Mouse (Mus musculus) limb, embryonic 11.5 days (tissue): Measurements from ENCODE around the gene Scap. TPM values are rescaled to one million over a fixed set of nuclear protein-coding genes. Genes with fewer than 3 reads are reported as not detected.
A peak's percentile ranks its signal among the peaks of the same experiment; 100 is the strongest.
"Not testable (repeated sequence)": the region's sequence is repeated elsewhere in the genome, so short reads cannot be mapped to it uniquely, and the experiment has no call there.

ENCODE experiments used
- ATAC-seq: fragments of 200-750 bp; cut with Nextera tagmentation; 2 replicates; pipeline ENCODE4 v1.8.0; 2017; ENCODE audit warnings: low read depth; ENCODE audit not compliant: insufficient number of reproducible peaks, low FRiP score, low TSS enrichment
- DNase-seq: peaks from one replicate; pipeline ENCODE4 v3.0.0-alpha.2; 2015; ENCODE audit warnings: low spot score
- H3K27ac ChIP-seq: fragments of 300-500 bp; sonication (generic); replicated peaks from 2 replicates; pipeline ENCODE4 v1.5.1; 2014; ENCODE audit warnings: low read depth, mild to moderate bottlenecking, low read length
- H3K27me3 ChIP-seq: fragments of 300-500 bp; sonication (generic); 2 replicates; pipeline ENCODE4 v1.6.1; 2014; ENCODE audit warnings: mild to moderate bottlenecking, low read length, mixed read lengths; ENCODE audit not compliant: control insufficient read depth, insufficient read depth
- H3K36me3 ChIP-seq: fragments of 300-500 bp; sonication (generic); 2 replicates; pipeline ENCODE4 v1.6.1; 2014; ENCODE audit warnings: mild to moderate bottlenecking, low read length, moderate library complexity, mixed read lengths; ENCODE audit not compliant: control insufficient read depth, insufficient read depth
- H3K4me1 ChIP-seq: fragments of 300-500 bp; sonication (generic); 2 replicates; pipeline ENCODE4 v1.6.1; 2014; ENCODE audit warnings: low read length, mixed read lengths; ENCODE audit not compliant: control insufficient read depth, insufficient read depth
- H3K4me2 ChIP-seq: fragments of 300-500 bp; sonication (generic); 2 replicates; pipeline ENCODE4 v1.6.1; 2014; ENCODE audit warnings: low read depth, mild to moderate bottlenecking, moderate library complexity; ENCODE audit not compliant: severe bottlenecking
- H3K4me3 ChIP-seq: fragments of 300-500 bp; sonication (generic); 2 replicates; pipeline ENCODE4 v1.5.1; 2014; ENCODE audit warnings: low read depth, low read length
- H3K9ac ChIP-seq: fragments of 300-500 bp; sonication (generic); 2 replicates; pipeline ENCODE4 v1.6.1; 2014; ENCODE audit warnings: mild to moderate bottlenecking, low read length
- H3K9me3 ChIP-seq: fragments of 300-500 bp; sonication (generic); 2 replicates; pipeline ENCODE4 v1.6.1; 2016; ENCODE audit warnings: low read length; ENCODE audit not compliant: control insufficient read depth
- WGBS: fragments of 180-500 bp; shearing (Covaris S2); extraction: QIAGEN DNeasy Blood & Tissue Kit; methylation state at CpG from one replicate; pipeline ENCODE4 v1.1.7; 2014; 5-methylcytosine and 5-hydroxymethylcytosine counted together
- polyA plus RNA-seq: library from polyadenylated mRNA; unstranded; fragments of >200 nt; fragmentation: Nextera tagmentation; extraction: Ambion mirVana; gene quantifications from 2 replicates; pipeline ENCODE4 v1.2.1, GENCODE M21; 2014

The Scap gene
- polyA plus RNA-seq, 1 experiment from 2014 or later, result 22.1 TPM

DNA sequence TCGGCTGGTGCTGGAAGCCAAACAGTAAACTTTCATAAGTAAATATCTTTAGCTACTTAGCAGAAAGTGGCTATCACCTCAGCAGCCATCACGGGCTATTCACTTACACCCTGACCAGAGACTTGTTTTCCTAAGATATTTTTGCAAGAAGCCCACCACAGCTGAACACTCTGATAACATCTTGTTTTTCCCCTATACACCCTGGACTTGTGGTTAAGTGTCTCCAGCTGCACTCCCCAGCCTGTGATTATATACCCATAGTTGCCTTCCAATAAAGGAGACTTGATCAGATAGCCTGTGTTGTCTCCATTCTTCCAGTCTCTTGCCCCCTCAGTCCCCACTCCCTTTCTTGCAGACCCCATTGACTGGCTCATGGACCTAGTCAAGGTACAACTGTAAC, 4.9 kb upstream of the Scap start:
- H3K27ac ChIP-seq, result no peak overlapping the region
- H3K9ac ChIP-seq, result no peak overlapping the region
- DNase-seq (no peak), ATAC-seq (no peak)
- no peak overlapping the region for H3K4me3 ChIP-seq
- WGBS, result 93% methylated on average over 2 of the region's 2 CpGs
- H3K27me3 ChIP-seq, result no peaks in the 10 kb centered on the region
- H3K4me2 ChIP-seq, result no peak overlapping the region
- no peaks in the 10 kb centered on the region for H3K9me3 ChIP-seq
- no peaks in the 10 kb centered on the region for H3K36me3 ChIP-seq
- H3K4me1 ChIP-seq, result no peaks in the 10 kb centered on the region

DNA sequence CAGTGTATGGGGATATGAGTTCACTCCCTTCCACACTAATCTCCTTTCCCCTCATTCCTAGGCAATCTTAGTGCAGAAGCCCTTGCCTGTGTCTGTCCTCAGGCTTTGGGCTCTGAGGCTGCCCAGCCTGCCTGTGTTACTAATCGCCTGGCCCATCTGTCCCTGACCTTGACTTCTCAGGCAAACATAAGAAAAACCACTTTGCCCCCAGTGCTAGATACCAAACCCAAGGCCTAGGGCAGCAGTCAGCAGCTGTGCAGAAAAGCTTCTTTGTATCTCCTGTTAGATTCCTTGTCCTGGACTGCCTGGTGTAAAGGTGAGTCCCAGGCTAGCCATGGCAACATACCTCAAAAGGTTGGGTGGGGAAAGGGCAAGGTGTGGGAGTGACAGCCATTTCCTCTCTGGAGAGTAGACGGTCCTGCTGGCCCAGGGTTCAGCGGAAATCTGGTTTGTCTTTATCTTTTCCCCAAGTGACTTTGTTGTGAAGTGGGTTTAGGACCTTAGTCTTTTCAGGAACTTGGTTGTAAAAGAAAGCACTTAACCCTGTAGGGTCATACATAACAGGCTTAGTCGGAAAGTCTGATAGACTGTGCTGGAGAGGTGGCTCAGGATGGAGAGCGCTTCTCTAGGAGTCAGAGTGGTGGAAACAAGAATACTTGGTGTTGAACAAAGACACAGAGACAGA, 4.0 kb upstream of the Scap start:
- ATAC-seq (no peak), DNase-seq (no peak)
- H3K4me2 ChIP-seq, result no peak overlapping the region
- H3K4me3 ChIP-seq, result no peak overlapping the region
- H3K4me1 ChIP-seq, result 0 out of 2 replicates have a peak, but pooled peaks cover 3% of the 10 kb centered on the region
- no peaks in the 10 kb centered on the region for H3K36me3 ChIP-seq
- no peak overlapping the region for H3K9ac ChIP-seq
- no peak overlapping the region for H3K27ac ChIP-seq
- WGBS, result 62% methylated on average over 5 of the region's 5 CpGs
- H3K27me3 ChIP-seq, result no peaks in the 10 kb centered on the region
- H3K9me3 ChIP-seq, result no peaks in the 10 kb centered on the region

DNA sequence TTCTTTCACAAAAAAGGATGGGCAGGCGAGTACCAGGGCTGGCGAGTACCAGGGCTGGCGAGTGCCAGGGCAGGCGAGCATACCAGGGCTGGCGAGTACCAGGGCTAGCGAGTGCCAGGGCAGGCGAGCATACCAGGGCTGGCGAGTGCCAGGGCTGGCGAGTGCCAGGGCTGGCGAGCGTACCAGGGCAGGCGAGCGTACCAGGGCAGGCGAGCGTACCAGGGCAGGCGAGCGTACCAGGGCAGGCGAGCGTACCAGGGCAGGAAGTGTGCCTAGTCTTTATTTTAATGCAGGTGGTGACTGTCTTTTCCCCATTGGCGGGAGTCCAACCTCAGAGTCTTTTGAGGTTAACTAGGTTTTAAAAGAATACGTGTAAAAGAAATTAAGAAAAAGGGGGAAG, 3.4 kb upstream of the Scap start:
- no peak for DNase-seq
- no peaks in the 10 kb centered on the region for H3K9me3 ChIP-seq
- H3K9ac ChIP-seq, result no peak overlapping the region
- no peaks in the 10 kb centered on the region for H3K36me3 ChIP-seq
- ATAC-seq, result no peak
- no peak overlapping the region for H3K4me3 ChIP-seq
- no peaks in the 10 kb centered on the region for H3K27me3 ChIP-seq
- H3K27ac ChIP-seq, result no peak overlapping the region
- H3K4me2 ChIP-seq, result no peak overlapping the region
- WGBS, result 84% methylated on average over 21 of the region's 21 CpGs
- 0 out of 2 replicates have a peak, but pooled peaks cover 3% of the 10 kb centered on the region for H3K4me1 ChIP-seq

DNA sequence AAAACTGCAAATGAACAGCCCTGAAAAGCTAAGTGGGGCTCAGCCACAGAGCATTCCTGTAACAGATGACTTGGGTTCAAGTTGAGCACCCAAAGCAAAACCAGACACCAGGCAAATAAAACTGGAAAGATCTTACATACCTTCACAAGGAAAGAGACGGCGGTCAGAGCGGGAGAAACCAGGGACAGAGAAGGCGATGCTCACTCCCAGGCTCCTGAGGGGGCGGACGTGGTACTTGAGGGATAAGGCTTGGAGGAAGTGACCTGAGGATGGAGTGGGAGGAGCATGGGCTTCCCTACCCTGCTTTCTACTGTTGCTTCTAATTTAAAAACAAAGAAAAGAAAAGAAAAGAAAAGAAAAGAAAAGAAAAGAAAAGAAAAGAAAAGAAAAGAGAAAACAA, 2.7 kb upstream of the Scap start:
- no peaks in the 10 kb centered on the region for H3K27me3 ChIP-seq
- H3K4me1 ChIP-seq, result 0 out of 2 replicates have a peak, but pooled peaks cover 3% of the 10 kb centered on the region
- ATAC-seq (no peak), DNase-seq (no peak)
- no peak overlapping the region for H3K9ac ChIP-seq
- no peak overlapping the region for H3K4me3 ChIP-seq
- H3K36me3 ChIP-seq, result no peaks in the 10 kb centered on the region
- 45% methylated on average over 6 of the region's 6 CpGs for WGBS
- H3K27ac ChIP-seq, result no peak overlapping the region
- H3K9me3 ChIP-seq, result no peaks in the 10 kb centered on the region
- no peak overlapping the region for H3K4me2 ChIP-seq

DNA sequence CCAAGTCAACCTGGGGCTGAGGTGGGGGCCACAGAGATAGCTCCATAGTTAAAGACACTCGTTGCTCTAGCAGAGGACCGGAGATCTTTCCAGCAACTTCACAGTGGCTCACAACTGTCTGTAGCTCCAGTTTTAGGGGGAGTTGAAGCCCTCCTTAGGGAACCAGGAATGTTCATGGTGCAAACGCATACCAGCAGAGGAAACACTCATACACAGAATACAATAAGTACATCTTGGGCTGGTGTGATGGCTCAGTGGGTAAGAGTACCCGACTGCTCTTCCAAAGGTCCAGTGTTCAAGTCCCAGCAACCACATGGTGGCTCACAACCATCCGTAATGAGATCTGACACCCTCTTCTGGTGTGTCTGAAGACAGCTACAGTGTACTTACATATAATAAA, 2.2 kb upstream of the Scap start:
- 89% methylated on average over 4 of the region's 5 CpGs for WGBS
- not testable (repeated sequence) for DNase-seq

DNA sequence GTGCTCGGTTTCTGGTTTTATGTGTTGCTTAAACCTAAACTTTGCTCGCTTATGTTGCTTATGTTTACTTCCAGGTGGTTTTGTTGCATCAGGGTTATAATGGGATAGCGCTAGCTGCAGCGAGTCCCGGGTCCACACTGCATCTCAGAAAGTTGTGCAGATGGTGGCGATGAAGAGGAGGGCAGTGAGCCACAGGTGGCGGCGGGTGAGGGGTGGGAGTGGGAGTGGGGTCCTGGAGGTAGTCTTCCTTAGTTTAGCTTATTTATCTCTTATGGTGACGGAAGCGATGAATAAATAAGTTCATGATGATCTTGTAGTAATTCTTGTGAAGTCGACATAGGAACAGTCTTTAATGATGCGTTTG, 790 bp downstream of the Scap start:
- 0 out of 2 replicates have a peak, but pooled peaks cover 3% of the 10 kb centered on the region for H3K4me1 ChIP-seq
- WGBS, result 10% methylated on average over 12 of the region's 12 CpGs
- ATAC-seq, result no peak
- peak overlapping the region; percentile 49 for H3K9ac ChIP-seq
- DNase-seq, result no peak
- H3K27me3 ChIP-seq, result no peaks in the 10 kb centered on the region
- no peaks in the 10 kb centered on the region for H3K36me3 ChIP-seq
- H3K4me2 ChIP-seq, result peak overlapping the region; percentile 80
- no peak overlapping the region for H3K27ac ChIP-seq
- H3K9me3 ChIP-seq, result no peaks in the 10 kb centered on the region
- peak overlapping the region; percentile 76 for H3K4me3 ChIP-seq

More for the DNA sequence above, 2.2 kb upstream of the Scap start:
- H3K9me3 ChIP-seq, H3K36me3 ChIP-seq, H3K4me1 ChIP-seq, H3K4me2 ChIP-seq, H3K27ac ChIP-seq, H3K9ac ChIP-seq, ATAC-seq, H3K27me3 ChIP-seq, H3K4me3 ChIP-seq: not testable (repeated sequence)

DNA sequence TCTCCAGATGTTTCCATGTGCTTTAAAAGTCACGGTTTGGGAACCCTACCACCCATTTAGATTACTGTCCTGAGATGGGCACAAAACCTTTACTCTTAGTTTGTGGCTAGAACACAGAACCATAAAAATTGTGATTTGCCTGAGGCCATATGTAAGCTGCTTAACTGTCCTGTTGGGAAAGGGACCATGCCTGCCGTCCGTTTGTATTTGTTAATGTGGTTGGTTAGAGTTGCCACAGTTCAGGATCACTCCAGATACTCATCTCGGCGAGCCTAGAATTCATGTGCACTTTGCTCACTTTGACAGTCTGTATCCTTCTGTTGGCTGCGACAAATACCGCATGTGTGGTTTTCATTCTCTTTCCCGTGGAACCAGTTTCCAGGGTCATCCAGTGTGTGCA, 1.8 kb downstream of the Scap start:
- Histone ChIP-seq H3K4me2 (no peak overlapping the region), H3K36me3 (no peaks in the 10 kb centered on the region), H3K4me1 (0 out of 2 replicates have a peak, but pooled peaks cover 3% of the 10 kb centered on the region), H3K27ac (no peak overlapping the region), H3K9me3 (no peaks in the 10 kb centered on the region), H3K4me3 (no peak overlapping the region), H3K27me3 (no peaks in the 10 kb centered on the region), H3K9ac (no peak overlapping the region)
- WGBS, result 77% methylated on average over 8 of the region's 8 CpGs
- DNase-seq, result no peak
- ATAC-seq, result no peak

DNA sequence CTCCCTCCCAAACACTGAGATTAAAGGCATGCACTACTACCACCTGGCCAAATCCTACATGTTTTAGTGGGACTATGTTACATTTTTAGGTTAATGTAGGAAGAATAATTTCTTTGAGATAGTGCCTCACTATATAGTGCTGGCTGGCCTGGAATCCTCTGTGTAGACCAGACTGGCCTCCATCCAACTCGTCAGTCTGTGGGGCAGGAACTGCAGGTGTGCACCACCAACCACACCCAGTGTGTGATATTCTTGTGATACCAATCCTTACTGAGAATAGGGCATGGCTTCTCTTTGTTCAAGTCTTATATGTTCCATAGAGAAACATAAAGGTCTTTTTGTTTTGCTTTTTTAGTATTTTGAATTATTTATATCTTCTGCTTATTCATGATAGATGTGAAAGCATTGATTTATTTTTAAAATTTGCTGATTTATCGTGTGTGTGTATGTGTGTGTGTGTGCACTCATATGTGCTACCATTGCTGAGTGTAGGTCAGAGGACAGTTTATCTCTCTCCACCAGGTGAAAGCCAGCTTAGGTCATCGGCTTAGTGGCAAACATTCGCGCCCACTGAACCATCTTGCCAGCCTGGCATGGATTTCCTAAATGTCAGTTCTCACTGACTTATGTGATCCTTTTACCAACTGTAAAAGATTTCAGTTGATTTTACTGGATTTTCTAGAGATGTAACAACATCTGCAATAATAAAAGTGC, 7.1 kb downstream of the Scap start:
- 87% methylated on average over 5 of the region's 5 CpGs for WGBS
- H3K9me3 ChIP-seq, result no peaks in the 10 kb centered on the region
- no peak for ATAC-seq
- no peak for DNase-seq
- H3K36me3 ChIP-seq, result no peaks in the 10 kb centered on the region
- no peak overlapping the region for H3K4me3 ChIP-seq
- H3K27ac ChIP-seq, result no peak overlapping the region
- H3K27me3 ChIP-seq, result no peaks in the 10 kb centered on the region
- H3K4me2 ChIP-seq, result no peak overlapping the region
- H3K9ac ChIP-seq, result no peak overlapping the region
- no peaks in the 10 kb centered on the region for H3K4me1 ChIP-seq
